Mouse (Mus musculus): Measurements from ENCODE around the gene Mif4gd. TPM values are rescaled to one million over a fixed set of nuclear protein-coding genes. Genes with fewer than 3 reads are reported as not detected.

The Mif4gd gene
- total and polyA plus RNA-seq, 2 experiments = 35.5 to 108 TPM

DNA sequence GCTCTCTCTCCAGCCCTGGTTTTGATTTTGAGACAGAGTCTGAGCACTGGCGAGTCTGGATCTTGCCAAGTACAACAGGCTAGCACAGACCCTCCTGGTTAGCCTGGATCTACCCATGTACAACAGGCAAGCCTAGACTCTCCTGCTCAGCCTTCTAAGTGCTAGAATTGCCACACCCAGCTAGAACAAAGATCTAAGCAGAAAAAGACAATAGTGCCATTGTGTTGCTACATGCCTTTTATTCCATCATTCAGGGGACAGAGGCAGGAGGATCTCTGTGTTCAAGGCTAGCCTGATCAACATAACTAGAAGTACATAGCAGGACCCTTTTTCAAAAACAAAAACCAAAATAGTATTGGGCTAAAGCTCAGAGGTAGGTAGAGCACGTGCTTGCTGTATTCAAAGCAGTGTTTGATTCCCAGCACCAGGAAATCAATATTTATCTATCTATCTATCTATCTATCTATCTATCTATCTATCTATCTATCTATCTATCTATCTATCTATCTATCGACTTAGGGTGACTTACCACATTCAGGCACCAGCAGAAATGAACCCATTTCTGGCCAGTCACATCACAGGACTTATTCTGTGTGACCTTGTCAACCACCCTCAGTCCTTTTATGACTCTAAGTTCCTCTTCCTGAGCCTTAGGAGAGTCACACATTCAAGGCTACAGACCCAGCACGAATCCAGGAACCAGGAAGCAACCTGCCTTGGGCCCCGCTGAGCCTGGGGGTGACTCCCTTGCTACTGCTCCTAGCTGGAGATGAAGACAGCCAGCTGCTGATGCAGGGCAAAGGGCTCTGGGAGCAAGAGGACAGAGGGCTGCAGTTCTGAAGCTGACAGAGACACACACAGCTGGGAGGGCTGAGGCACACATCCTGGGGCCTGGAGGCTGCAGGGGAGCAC lies 26.0 kb upstream of the Mif4gd start:
- 59% methylated on average over 5 of the region's 5 CpGs for WGBS
- no peak for TF ChIP-seq CTCF (IDR thresholded peaks at IDR 0.05; ENCODE audit: low read depth, low read length)
- no peak for TF ChIP-seq POLR2A (IDR thresholded peaks at IDR 0.05; ENCODE audit: extremely low read depth, insufficient read depth, low read length)
- no peak overlapping the region for H3K27ac ChIP-seq (replicated peaks; ENCODE audit: insufficient read depth, low read depth, low read length)
- no peak for DNase-seq (ENCODE audit: extremely low read depth, low read depth, low spot score)
- no peaks in the 10 kb centered on the region for H3K36me3 ChIP-seq (ENCODE audit: control insufficient read depth, insufficient read depth, low read length)
- no peaks in the 10 kb centered on the region for H3K79me2 ChIP-seq (ENCODE audit: control insufficient read depth, insufficient read depth, low read length)
- no peak overlapping the region for H3K4me3 ChIP-seq (ENCODE audit: insufficient read depth, low read depth, low read length)
- no peak overlapping the region for H3K9ac ChIP-seq (ENCODE audit: low read depth, low read length)
- H3K27me3 ChIP-seq (ENCODE audit: control insufficient read depth, insufficient read depth, low read length) = no peaks in the 10 kb centered on the region
- no peaks in the 10 kb centered on the region for H3K4me1 ChIP-seq (ENCODE audit: control insufficient read depth, insufficient read depth, low read length)

GRCm38 (mm10) chr11:115636960-115637359 lies 24.2 kb upstream of the Mif4gd start:
- 76% methylated on average over 3 of the region's 3 CpGs for WGBS
- Histone ChIP-seq H3K9ac (ENCODE audit: low read depth, low read length) (no peak overlapping the region), H3K4me3 (ENCODE audit: insufficient read depth, low read depth, low read length) (no peak overlapping the region), H3K27ac (replicated peaks; ENCODE audit: insufficient read depth, low read depth, low read length) (no peak overlapping the region), H3K79me2 (ENCODE audit: control insufficient read depth, insufficient read depth, low read length) (no peaks in the 10 kb centered on the region), H3K27me3 (ENCODE audit: control insufficient read depth, insufficient read depth, low read length) (no peaks in the 10 kb centered on the region), H3K4me1 (ENCODE audit: control insufficient read depth, insufficient read depth, low read length) (no peaks in the 10 kb centered on the region), H3K36me3 (ENCODE audit: control insufficient read depth, insufficient read depth, low read length) (no peaks in the 10 kb centered on the region)
- TF ChIP-seq CTCF (IDR thresholded peaks at IDR 0.05; ENCODE audit: low read depth, low read length) (no peak), POLR2A (IDR thresholded peaks at IDR 0.05; ENCODE audit: extremely low read depth, insufficient read depth, low read length) (no peak)
- DNase-seq (ENCODE audit: extremely low read depth, low read depth, low spot score) = no peak

DNA sequence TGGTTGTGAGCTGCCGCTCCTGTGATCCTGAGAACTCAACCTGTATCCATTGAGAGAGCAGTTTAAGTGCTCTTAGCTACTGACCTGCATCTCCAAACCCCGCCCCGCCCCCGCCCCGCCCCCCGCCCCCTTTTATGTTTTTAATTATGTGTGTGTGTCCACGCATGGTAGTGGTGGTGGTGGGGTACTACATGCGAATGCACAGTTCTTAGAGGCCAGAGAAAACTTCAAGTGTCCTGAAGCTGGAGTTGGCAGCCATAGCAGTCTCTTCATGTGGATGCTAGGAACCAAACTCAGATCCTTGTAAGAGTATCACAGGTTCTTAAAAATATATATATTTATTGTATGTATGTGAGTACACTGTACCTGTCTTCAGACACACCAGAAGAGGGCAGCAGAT lies 22.7 kb upstream of the Mif4gd start:
- H3K36me3 ChIP-seq (ENCODE audit: control insufficient read depth, insufficient read depth, low read length) = no peaks in the 10 kb centered on the region
- no peak overlapping the region for H3K27ac ChIP-seq (replicated peaks; ENCODE audit: insufficient read depth, low read depth, low read length)
- no peaks in the 10 kb centered on the region for H3K27me3 ChIP-seq (ENCODE audit: control insufficient read depth, insufficient read depth, low read length)
- no peak for DNase-seq (ENCODE audit: extremely low read depth, low read depth, low spot score)
- no peak overlapping the region for H3K4me3 ChIP-seq (ENCODE audit: insufficient read depth, low read depth, low read length)
- no peaks in the 10 kb centered on the region for H3K4me1 ChIP-seq (ENCODE audit: control insufficient read depth, insufficient read depth, low read length)
- WGBS = 86% methylated on average over 8 of the region's 8 CpGs
- TF ChIP-seq POLR2A (IDR thresholded peaks at IDR 0.05; ENCODE audit: extremely low read depth, insufficient read depth, low read length) (no peak), CTCF (IDR thresholded peaks at IDR 0.05; ENCODE audit: low read depth, low read length) (no peak)
- no peaks in the 10 kb centered on the region for H3K79me2 ChIP-seq (ENCODE audit: control insufficient read depth, insufficient read depth, low read length)
- no peak overlapping the region for H3K9ac ChIP-seq (ENCODE audit: low read depth, low read length)

DNA sequence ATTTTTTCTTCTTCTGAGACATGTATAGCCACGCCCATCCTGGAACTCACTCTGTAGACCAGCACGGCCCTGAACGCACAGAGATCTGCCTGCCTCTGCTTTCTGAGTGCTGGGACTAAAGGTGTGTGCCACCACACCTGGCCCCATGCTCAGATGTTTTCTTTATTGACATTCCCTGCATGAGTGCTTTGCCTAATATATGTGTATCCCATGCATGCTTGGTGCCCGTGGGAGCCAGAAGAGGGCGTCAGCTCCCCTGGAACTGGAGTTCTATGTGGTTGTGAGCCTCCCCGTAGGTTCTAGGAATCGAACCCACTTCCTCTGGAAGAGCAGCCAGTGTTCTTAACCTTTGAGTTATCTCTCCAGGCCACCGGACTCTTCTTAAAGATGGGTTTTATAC lies 22.3 kb upstream of the Mif4gd start:
- Histone ChIP-seq H3K27ac (replicated peaks; ENCODE audit: insufficient read depth, low read depth, low read length) (no peak overlapping the region), H3K27me3 (ENCODE audit: control insufficient read depth, insufficient read depth, low read length) (no peaks in the 10 kb centered on the region), H3K36me3 (ENCODE audit: control insufficient read depth, insufficient read depth, low read length) (no peaks in the 10 kb centered on the region), H3K9ac (ENCODE audit: low read depth, low read length) (no peak overlapping the region), H3K4me3 (ENCODE audit: insufficient read depth, low read depth, low read length) (no peak overlapping the region), H3K79me2 (ENCODE audit: control insufficient read depth, insufficient read depth, low read length) (no peaks in the 10 kb centered on the region), H3K4me1 (ENCODE audit: control insufficient read depth, insufficient read depth, low read length) (no peaks in the 10 kb centered on the region)
- TF ChIP-seq POLR2A (IDR thresholded peaks at IDR 0.05; ENCODE audit: extremely low read depth, insufficient read depth, low read length) (no peak), CTCF (IDR thresholded peaks at IDR 0.05; ENCODE audit: low read depth, low read length) (no peak)
- 89% methylated on average over 8 of the region's 8 CpGs for WGBS
- DNase-seq (ENCODE audit: extremely low read depth, low read depth, low spot score) = no peak

DNA sequence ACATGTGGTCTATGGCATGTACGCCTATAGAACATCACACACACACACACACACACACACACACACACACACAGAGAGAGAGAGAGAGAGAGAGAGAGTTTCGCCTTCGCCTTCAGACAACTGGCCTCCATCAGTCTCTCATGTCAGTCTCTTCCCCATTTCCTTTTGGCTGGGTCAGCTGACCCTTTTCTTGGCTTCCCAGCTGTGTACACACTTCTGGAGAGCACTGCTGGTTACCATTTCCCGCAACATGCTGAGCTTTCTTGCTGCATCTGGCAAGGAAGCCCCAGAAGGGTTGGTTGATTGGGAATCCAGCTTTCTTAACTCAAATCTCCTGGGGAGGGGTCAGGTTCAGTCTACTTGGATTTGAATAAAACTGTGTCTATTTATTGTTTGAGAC lies 21.3 kb upstream of the Mif4gd start:
- WGBS = 75% methylated on average over 4 of the region's 4 CpGs
- H3K79me2 ChIP-seq (ENCODE audit: control insufficient read depth, insufficient read depth, low read length) = no peaks in the 10 kb centered on the region
- H3K27me3 ChIP-seq (ENCODE audit: control insufficient read depth, insufficient read depth, low read length) = no peaks in the 10 kb centered on the region
- H3K27ac ChIP-seq (replicated peaks; ENCODE audit: insufficient read depth, low read depth, low read length) = no peak overlapping the region
- no peak for DNase-seq (ENCODE audit: extremely low read depth, low read depth, low spot score)
- H3K36me3 ChIP-seq (ENCODE audit: control insufficient read depth, insufficient read depth, low read length) = no peaks in the 10 kb centered on the region
- H3K9ac ChIP-seq (ENCODE audit: low read depth, low read length) = no peak overlapping the region
- no peak for TF ChIP-seq POLR2A (IDR thresholded peaks at IDR 0.05; ENCODE audit: extremely low read depth, insufficient read depth, low read length)
- TF ChIP-seq CTCF (IDR thresholded peaks at IDR 0.05; ENCODE audit: low read depth, low read length) = no peak
- H3K4me1 ChIP-seq (ENCODE audit: control insufficient read depth, insufficient read depth, low read length) = no peaks in the 10 kb centered on the region
- no peak overlapping the region for H3K4me3 ChIP-seq (ENCODE audit: insufficient read depth, low read depth, low read length)

GRCm38 (mm10) chr11:115632862-115633261 lies 20.1 kb upstream of the Mif4gd start:
- Histone ChIP-seq H3K4me1 (ENCODE audit: control insufficient read depth, insufficient read depth, low read length) (no peaks in the 10 kb centered on the region), H3K4me3 (ENCODE audit: insufficient read depth, low read depth, low read length) (no peak overlapping the region), H3K27me3 (ENCODE audit: control insufficient read depth, insufficient read depth, low read length) (no peaks in the 10 kb centered on the region), H3K9ac (ENCODE audit: low read depth, low read length) (no peak overlapping the region), H3K36me3 (ENCODE audit: control insufficient read depth, insufficient read depth, low read length) (no peaks in the 10 kb centered on the region), H3K79me2 (ENCODE audit: control insufficient read depth, insufficient read depth, low read length) (no peaks in the 10 kb centered on the region), H3K27ac (replicated peaks; ENCODE audit: insufficient read depth, low read depth, low read length) (no peak overlapping the region)
- TF ChIP-seq CTCF (IDR thresholded peaks at IDR 0.05; ENCODE audit: low read depth, low read length) (no peak), POLR2A (IDR thresholded peaks at IDR 0.05; ENCODE audit: extremely low read depth, insufficient read depth, low read length) (no peak)
- DNase-seq (ENCODE audit: extremely low read depth, low read depth, low spot score) = no peak
- 79% methylated on average over 10 of the region's 10 CpGs for WGBS
